Mouse (Mus musculus) liver, postnatal 0 days (tissue): ENCODE measurements around the gene Snx9. TPM values are rescaled to one million over a fixed set of nuclear protein-coding genes. Genes with fewer than 3 reads are reported as not detected.

Source experiments
- ATAC-seq: fragments of 200-750 bp; cut with Nextera tagmentation; 2 replicates; pipeline ENCODE4 v1.8.0; 2017; ENCODE audit warnings: mild to moderate bottlenecking, moderate library complexity
- DNase-seq: peaks from one replicate; pipeline ENCODE4 v3.0.0-alpha.2; 2016
- H3K27ac ChIP-seq: fragments of 300-500 bp; sonication (generic); 2 replicates; pipeline ENCODE4 v1.5.1; 2014; ENCODE audit warnings: antibody characterized with exemption, moderate library complexity, mild to moderate bottlenecking, low read depth
- H3K27me3 ChIP-seq: fragments of 300-500 bp; sonication (generic); 2 replicates; pipeline ENCODE4 v1.6.1; 2014; ENCODE audit warnings: low read length, control low read depth, mixed read lengths; ENCODE audit not compliant: insufficient read depth
- H3K36me3 ChIP-seq: fragments of 300-500 bp; sonication (generic); replicated peaks from 2 replicates; pipeline ENCODE4 v1.6.1; 2014; ENCODE audit warnings: mild to moderate bottlenecking, control low read depth, low read length, moderate library complexity, mixed read lengths; ENCODE audit not compliant: insufficient read depth
- H3K4me1 ChIP-seq: fragments of 300-500 bp; sonication (generic); 2 replicates; pipeline ENCODE4 v1.6.1; 2014; ENCODE audit warnings: antibody characterized with exemption, mild to moderate bottlenecking, control low read depth; ENCODE audit not compliant: insufficient read depth
- H3K4me2 ChIP-seq: fragments of 300-500 bp; sonication (generic); 2 replicates; pipeline ENCODE4 v1.6.1; 2014; ENCODE audit warnings: low read depth, mild to moderate bottlenecking, low read length, moderate library complexity, mixed read lengths
- H3K4me3 ChIP-seq: fragments of 300-500 bp; sonication (generic); 2 replicates; pipeline ENCODE4 v1.5.1; 2014; ENCODE audit warnings: low read depth, low read length
- H3K9ac ChIP-seq: fragments of 300-500 bp; sonication (generic); replicated peaks from 2 replicates; pipeline ENCODE4 v1.6.1; 2014; ENCODE audit warnings: mild to moderate bottlenecking, moderate library complexity
- H3K9me3 ChIP-seq: fragments of 300-500 bp; sonication (generic); 2 replicates; pipeline ENCODE4 v1.6.1; 2016; ENCODE audit warnings: mild to moderate bottlenecking, control low read depth, low read length, mixed read lengths
- CTCF ChIP-seq: sonication (generic); IDR thresholded peaks from 2 replicates; pipeline ENCODE4 v1.5.1; 2016; ENCODE audit warnings: antibody characterized with exemption, low read depth
- EP300 ChIP-seq: IDR thresholded peaks from 2 replicates; pipeline ENCODE4 v1.6.1; 2016; ENCODE audit warnings: antibody characterized with exemption, low read depth, mild to moderate bottlenecking
- WGBS: fragments of 180-500 bp; shearing (Covaris S2); extraction: QIAGEN DNeasy Blood & Tissue Kit; methylation state at CpG from one replicate; pipeline ENCODE4 v1.1.7; 2014; ENCODE audit not compliant: insufficient replicate concordance; 5-methylcytosine and 5-hydroxymethylcytosine counted together
- polyA plus RNA-seq: library from polyadenylated mRNA; unstranded; fragments of >200 nt; fragmentation: Nextera tagmentation; extraction: Ambion mirVana; gene quantifications from 2 replicates; pipeline ENCODE4 v1.2.1, GENCODE M21; 2015

Gene Snx9
- polyA plus RNA-seq, 1 experiment from 2014 or later: 13.5 TPM

- 56% methylated on average over 8 of the region's 8 CpGs for WGBS
- Histone ChIP-seq H3K4me1 (peaks cover 36% of the 10 kb centered on the region), H3K4me2 (no peak overlapping the region), H3K4me3 (no peak overlapping the region), H3K36me3 (no peaks in the 10 kb centered on the region), H3K27ac (no peak overlapping the region), H3K9ac (no peak overlapping the region), H3K9me3 (no peaks in the 10 kb centered on the region), H3K27me3 (no peaks in the 10 kb centered on the region)
- TF ChIP-seq CTCF (no peak), EP300 (no peak)
- ATAC-seq: no peak
- DNase-seq: no peak
Measured at GRCm38 (mm10) chr17:5973536-5973935, 132.4 kb downstream of the Snx9 start.

DNA sequence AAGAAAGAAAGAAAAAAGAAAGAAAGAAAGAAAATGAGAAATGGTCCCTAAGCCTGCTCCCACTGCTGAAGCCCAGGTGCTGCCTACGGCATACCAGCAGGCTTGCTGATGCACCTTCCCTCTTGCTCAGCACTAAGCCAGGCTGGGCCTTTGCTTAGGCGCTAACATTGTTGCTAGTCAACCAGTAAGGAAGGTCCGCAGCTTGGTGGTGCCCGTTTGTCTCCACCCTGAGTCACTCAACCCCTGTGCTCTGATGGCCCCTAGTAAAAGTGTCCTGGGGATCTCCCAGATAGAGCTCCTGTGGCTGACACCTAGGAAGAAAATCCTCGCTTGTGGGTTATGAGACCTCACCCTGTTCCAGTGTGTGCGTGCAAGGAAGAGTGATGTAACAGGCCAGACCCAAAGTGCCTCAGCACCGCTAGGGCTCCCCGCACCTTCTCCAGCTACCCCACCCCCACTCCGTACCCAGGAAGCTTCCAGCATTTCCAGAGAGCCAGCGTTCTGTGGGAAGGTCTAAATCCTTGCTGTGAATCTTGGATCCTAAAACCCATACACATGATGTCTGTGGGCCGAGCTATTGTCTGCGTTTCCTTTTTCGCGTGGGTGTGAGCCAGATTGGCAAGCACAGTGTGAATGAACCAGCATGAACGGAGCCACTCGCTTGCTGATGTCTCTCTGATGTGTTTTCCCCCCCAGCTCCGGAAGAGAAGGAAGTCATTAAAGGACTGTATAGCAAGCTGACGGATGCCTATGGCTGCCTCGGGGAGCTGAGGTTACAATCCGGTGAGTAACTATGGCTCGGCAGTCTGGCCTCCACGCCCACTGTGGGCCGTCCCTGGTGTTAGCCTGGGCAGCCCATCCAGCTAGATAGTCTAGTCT lies 134.2 kb downstream of the Snx9 start:
- Histone ChIP-seq H3K36me3 (no peaks in the 10 kb centered on the region), H3K27ac (peak overlapping the region; percentile 64), H3K9ac (peak overlapping the region; percentile 34), H3K4me3 (peak overlapping the region; percentile 15; the same call in 1 of the 2 replicates), H3K4me2 (peak overlapping the region; percentile 60), H3K27me3 (no peaks in the 10 kb centered on the region), H3K9me3 (no peaks in the 10 kb centered on the region), H3K4me1 (peaks cover 36% of the 10 kb centered on the region)
- ATAC-seq: peak; percentile 61
- TF ChIP-seq CTCF (no peak), EP300 (no peak)
- DNase-seq: peak; percentile 39
- WGBS: 12% methylated on average over 23 of the region's 23 CpGs

GRCm38 (mm10) chr17:5976221-5977055 lies 135.3 kb downstream of the Snx9 start:
- ATAC-seq (peak; percentile 48), DNase-seq (no peak)
- 41% methylated on average over 20 of the region's 20 CpGs for WGBS
- Histone ChIP-seq H3K9ac (no peak overlapping the region; the same call in 1 of the 2 replicates), H3K27me3 (no peaks in the 10 kb centered on the region), H3K4me3 (no peak overlapping the region), H3K4me1 (peaks cover 36% of the 10 kb centered on the region), H3K36me3 (no peaks in the 10 kb centered on the region), H3K4me2 (peak overlapping the region; percentile 60), H3K9me3 (no peaks in the 10 kb centered on the region), H3K27ac (peak overlapping the region; percentile 64)
- TF ChIP-seq CTCF (no peak), EP300 (no peak)

DNA sequence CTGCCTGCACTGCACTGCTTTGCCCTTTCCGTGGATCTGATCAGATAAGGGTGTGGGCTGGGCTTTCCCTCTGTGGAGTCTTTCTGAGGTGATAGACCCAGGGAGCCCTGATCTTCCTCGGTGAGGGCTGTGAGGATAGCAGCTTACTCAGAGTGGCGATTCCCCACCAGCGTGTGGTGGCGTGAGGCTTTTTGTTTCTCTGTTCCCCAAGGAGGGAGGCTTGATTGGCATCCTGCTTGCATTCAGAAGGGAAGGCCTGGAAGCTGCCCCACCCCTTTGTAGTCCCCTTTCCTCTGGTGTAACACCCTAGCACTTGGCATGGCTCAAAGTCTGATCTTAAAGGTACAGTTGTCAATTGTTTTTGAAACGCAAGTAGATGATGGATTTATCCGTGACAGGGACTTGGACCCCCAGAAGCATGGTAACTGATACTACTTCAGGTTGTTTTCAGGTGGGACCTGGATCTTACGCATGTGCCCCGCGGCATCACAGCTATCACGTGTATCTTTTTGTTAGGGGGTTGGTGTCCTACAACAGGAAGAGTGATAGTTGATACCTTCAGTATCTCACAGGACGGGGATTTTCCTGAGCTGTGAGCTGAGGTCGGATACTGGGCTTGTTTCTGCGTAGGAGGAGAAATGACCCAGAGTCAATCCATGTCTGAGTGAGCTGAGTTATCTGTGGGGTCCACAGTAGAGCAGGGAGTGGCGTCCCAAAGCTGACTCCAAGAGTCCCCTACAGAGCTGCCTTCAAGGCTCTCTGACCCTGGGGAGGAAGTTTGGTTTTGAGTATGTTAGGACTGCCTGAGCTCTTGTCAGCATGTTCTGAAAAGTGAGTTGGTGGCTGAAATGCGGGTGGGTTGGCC lies 136.2 kb downstream of the Snx9 start:
- H3K4me2 ChIP-seq: peak overlapping the region; percentile 60; the same call in 1 of the 2 replicates
- TF ChIP-seq CTCF (no peak), EP300 (no peak)
- no peaks in the 10 kb centered on the region for H3K9me3 ChIP-seq

DNA sequence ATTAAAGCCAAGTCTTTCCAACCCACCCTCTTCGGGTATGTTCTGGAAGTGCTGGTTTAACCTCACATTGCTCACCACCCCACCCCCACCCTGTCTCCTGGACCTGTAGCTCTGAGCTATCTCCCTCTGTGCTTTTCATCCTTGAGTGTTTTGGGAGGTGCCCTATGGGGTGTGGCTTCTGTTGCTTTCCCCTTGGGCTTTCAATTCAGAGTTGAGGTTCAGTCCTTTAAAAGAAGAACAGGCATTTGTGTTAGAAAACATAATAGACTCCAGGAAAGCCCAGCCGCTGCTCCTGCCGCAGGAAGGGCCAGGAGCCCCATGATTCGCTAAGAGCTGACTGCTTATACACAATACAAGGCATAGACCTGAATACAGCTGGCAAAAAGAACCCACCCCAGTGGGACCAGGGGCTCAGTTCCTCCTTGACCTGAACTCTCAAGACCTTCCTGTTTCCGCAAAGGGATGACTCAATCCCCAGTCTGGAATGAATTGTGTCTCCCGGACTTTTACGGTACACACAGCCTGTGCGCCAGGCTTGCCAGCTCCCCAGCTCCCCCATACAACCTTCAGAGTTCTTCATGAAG lies 136.9 kb downstream of the Snx9 start:
- no peak for DNase-seq
- Histone ChIP-seq H3K9me3 (no peaks in the 10 kb centered on the region), H3K27me3 (no peaks in the 10 kb centered on the region), H3K4me1 (peaks cover 36% of the 10 kb centered on the region), H3K27ac (peak overlapping the region; percentile 29), H3K4me2 (peak overlapping the region; percentile 42; the same call in 1 of the 2 replicates), H3K36me3 (no peaks in the 10 kb centered on the region), H3K9ac (no peak overlapping the region), H3K4me3 (no peak overlapping the region)
- ATAC-seq: no peak
- 36% methylated on average over 8 of the region's 8 CpGs for WGBS
- no peak for TF ChIP-seq CTCF
- no peak for TF ChIP-seq EP300

More for the DNA sequence above, 136.2 kb downstream of the Snx9 start:
- Histone ChIP-seq H3K4me3 (no peak overlapping the region), H3K27ac (peak overlapping the region; percentile 64), H3K36me3 (no peaks in the 10 kb centered on the region), H3K27me3 (no peaks in the 10 kb centered on the region), H3K9ac (no peak overlapping the region; the same call in 1 of the 2 replicates), H3K4me1 (peaks cover 36% of the 10 kb centered on the region)
- DNase-seq (no peak), ATAC-seq (peak; percentile 45)
- WGBS: 30% methylated on average over 16 of the region's 16 CpGs
